Mouse (Mus musculus) megakaryocyte, embryonic 14.5 days (primary cell): Measurements from ENCODE around the gene Cdv3.

Experiments
- FLI1 ChIP-seq: IDR thresholded peaks from 2 replicates; pipeline ENCODE4 v1.6.1; 2012; ENCODE audit warnings: low read length, inconsistent platforms, mixed read lengths
- GATA1 ChIP-seq: IDR thresholded peaks from 3 replicates; pipeline ENCODE4 v1.6.1; 2012; ENCODE audit warnings: mixed read lengths, low read length, inconsistent platforms, borderline replicate concordance

DNA sequence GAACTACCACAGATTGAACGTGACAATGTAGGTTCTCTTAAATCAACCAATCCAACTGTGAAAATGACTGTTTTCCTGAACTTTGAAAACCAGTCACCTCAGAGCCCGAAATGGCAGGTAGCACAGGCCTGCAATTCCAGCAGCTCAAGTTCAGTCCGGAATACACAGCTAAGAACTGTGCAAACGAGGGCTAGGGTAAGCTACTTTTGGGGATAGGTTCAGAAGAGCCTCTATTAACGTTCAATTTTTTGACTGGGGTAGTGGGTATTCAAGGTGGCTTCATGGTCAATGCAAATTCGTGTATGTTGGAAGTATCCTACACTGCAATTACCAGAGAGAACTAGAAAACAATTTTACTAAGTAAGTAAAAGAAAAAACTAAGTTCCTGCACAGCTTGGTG, 2.6 kb downstream of the Cdv3 start:
- TF ChIP-seq GATA1 (no peak), FLI1 (no peak)
